Mouse (Mus musculus): ENCODE results near the gene Gm10377. TPM values are rescaled to one million over a fixed set of nuclear protein-coding genes. Genes with fewer than 3 reads are reported as not detected.
"Not testable (repeated sequence)": the region's sequence is repeated elsewhere in the genome, so short reads cannot be mapped to it uniquely, and the experiment has no call there.

Gene Gm10377
- polyA plus RNA-seq (2016; fragmentation: Nextera tagmentation; extraction: Ambion mirVana), result not detected in 2 replicates

- H3K27me3 ChIP-seq; H3K36me3 ChIP-seq; H3K4me2 ChIP-seq; ATAC-seq (ENCODE audit: insufficient number of reproducible peaks, insufficient read depth, low FRiP score, low TSS enrichment, low read depth); H3K4me1 ChIP-seq (replicated peaks); H3K9me3 ChIP-seq; H3K9ac ChIP-seq (replicated peaks); H3K4me3 ChIP-seq (replicated peaks); H3K27ac ChIP-seq: not testable (repeated sequence)
Observed at GRCm38 (mm10) chr14:42797887-42798286, at the start of gene Gm10377. Gene Gm10377 (minus strand): TSS chr14:42797987.

GRCm38 (mm10) chr14:42768721-42769120 is 29.1 kb downstream of the Gm10377 start, which contains the start of gene Gm3015:
Gene Gm3015 (minus strand): TSS chr14:42768821.
- not testable (repeated sequence) for H3K27me3 ChIP-seq; H3K4me2 ChIP-seq; H3K4me3 ChIP-seq (replicated peaks); H3K4me1 ChIP-seq (replicated peaks); H3K9ac ChIP-seq (replicated peaks); ATAC-seq (ENCODE audit: insufficient number of reproducible peaks, insufficient read depth, low FRiP score, low TSS enrichment, low read depth); H3K36me3 ChIP-seq; H3K9me3 ChIP-seq; H3K27ac ChIP-seq
- WGBS, result 80% methylated on average over 1 of the region's 1 CpGs

Other genes starting within 250 kb of the Gm10377 start
- gene Gm17124, start 198.1 kb downstream of the Gm10377 start, polyA plus RNA-seq (2016; fragmentation: Nextera tagmentation; extraction: Ambion mirVana), result not detected in 2 replicates
- not detected in 2 replicates for gene Gm3633, start 156.1 kb downstream of the Gm10377 start, polyA plus RNA-seq (2016; fragmentation: Nextera tagmentation; extraction: Ambion mirVana)
- not detected in 2 replicates for gene Gm10378, start 142.0 kb downstream of the Gm10377 start, polyA plus RNA-seq (2016; fragmentation: Nextera tagmentation; extraction: Ambion mirVana)
- not detected in 2 replicates for gene Gm3015, start 29.2 kb downstream of the Gm10377 start, polyA plus RNA-seq (2016; fragmentation: Nextera tagmentation; extraction: Ambion mirVana)
- not detected in 2 replicates for gene Gm21977, start 55.5 kb upstream of the Gm10377 start, polyA plus RNA-seq (2016; fragmentation: Nextera tagmentation; extraction: Ambion mirVana)
- gene Gm8082, start 195.6 kb upstream of the Gm10377 start, polyA plus RNA-seq (2016; fragmentation: Nextera tagmentation; extraction: Ambion mirVana), result not detected in 2 replicates
- gene Gm10376, start 217.6 kb upstream of the Gm10377 start, polyA plus RNA-seq (2016; fragmentation: Nextera tagmentation; extraction: Ambion mirVana), result not detected in 2 replicates

All from limb, embryonic 12.5 days (tissue).